Mouse (Mus musculus): ENCODE data around the gene Hist1h2ap. TPM values are rescaled to one million over a fixed set of nuclear protein-coding genes. Genes with fewer than 3 reads are reported as not detected.

The Hist1h2ap gene
- polyA plus RNA-seq (2014; fragmentation: Illumina TruSeq; extraction: RNeasy Lipid Tissue Mini Kit (QIAGEN cat#74804); ENCODE audit: low read depth, low replicate concordance) = not detected

GRCm38 (mm10) chr13:21833461-21833860 lies at the start of gene Hist1h2ap, which contains the start of gene Hist1h2br:
Gene Hist1h2ap (minus strand): TSS chr13:21833507.
Gene Hist1h2br (plus strand): TSS chr13:21833743.

GRCm38 (mm10) chr13:21831418-21832394 lies 1.6 kb downstream of the Hist1h2ap start, which contains the start of gene Hist1h4n:
Gene Hist1h4n (minus strand): TSS chr13:21832196.

GRCm38 (mm10) chr13:21811539-21811938 lies 21.8 kb downstream of the Hist1h2ap start, which contains the start of gene Hist1h4m:
Gene Hist1h4m (plus strand): TSS chr13:21811746.

GRCm38 (mm10) chr13:21810073-21810472 lies 23.2 kb downstream of the Hist1h2ap start, which contains the start of the genes Hist1h2bq and Hist1h2ao:
Gene Hist1h2bq (minus strand): TSS chr13:21810197.
Gene Hist1h2ao (plus strand): TSS chr13:21810465.

GRCm38 (mm10) chr13:21786899-21787629 lies 46.2 kb downstream of the Hist1h2ap start, which contains the start of the genes Hist1h2an and Hist1h2bp:
Gene Hist1h2an (minus strand): TSS chr13:21787218.
Gene Hist1h2bp (plus strand): TSS chr13:21787461.

GRCm38 (mm10) chr13:21783255-21783617 lies 50.1 kb downstream of the Hist1h2ap start, which contains the start of gene Hist1h3i:
Gene Hist1h3i (minus strand): TSS chr13:21783370.

Other genes starting within 250 kb of the Hist1h2ap start
- gene Olfr1362, start 219.5 kb downstream of the Hist1h2ap start, polyA plus RNA-seq (2014; fragmentation: Illumina TruSeq; extraction: RNeasy Lipid Tissue Mini Kit (QIAGEN cat#74804); ENCODE audit: low read depth, low replicate concordance) = not detected
- not detected for gene Olfr11, start 191.0 kb downstream of the Hist1h2ap start, polyA plus RNA-seq (2014; fragmentation: Illumina TruSeq; extraction: RNeasy Lipid Tissue Mini Kit (QIAGEN cat#74804); ENCODE audit: low read depth, low replicate concordance)
- gene Olfr1361, start 170.1 kb downstream of the Hist1h2ap start, polyA plus RNA-seq (2014; fragmentation: Illumina TruSeq; extraction: RNeasy Lipid Tissue Mini Kit (QIAGEN cat#74804); ENCODE audit: low read depth, low replicate concordance) = not detected
- gene Olfr1360, start 156.1 kb downstream of the Hist1h2ap start, polyA plus RNA-seq (2014; fragmentation: Illumina TruSeq; extraction: RNeasy Lipid Tissue Mini Kit (QIAGEN cat#74804); ENCODE audit: low read depth, low replicate concordance) = not detected
- gene Olfr1359, start 135.4 kb downstream of the Hist1h2ap start, polyA plus RNA-seq (2014; fragmentation: Illumina TruSeq; extraction: RNeasy Lipid Tissue Mini Kit (QIAGEN cat#74804); ENCODE audit: low read depth, low replicate concordance) = not detected
- gene Hist1h2bl, start 117.4 kb downstream of the Hist1h2ap start, polyA plus RNA-seq (2014; fragmentation: Illumina TruSeq; extraction: RNeasy Lipid Tissue Mini Kit (QIAGEN cat#74804); ENCODE audit: low read depth, low replicate concordance) = not detected
- not detected for gene Hist1h2ai, start 117.1 kb downstream of the Hist1h2ap start, polyA plus RNA-seq (2014; fragmentation: Illumina TruSeq; extraction: RNeasy Lipid Tissue Mini Kit (QIAGEN cat#74804); ENCODE audit: low read depth, low replicate concordance)
- gene Hist1h3h, start 115.8 kb downstream of the Hist1h2ap start, polyA plus RNA-seq (2014; fragmentation: Illumina TruSeq; extraction: RNeasy Lipid Tissue Mini Kit (QIAGEN cat#74804); ENCODE audit: low read depth, low replicate concordance) = not detected
- not detected for gene Hist1h2bm, start 111.5 kb downstream of the Hist1h2ap start, polyA plus RNA-seq (2014; fragmentation: Illumina TruSeq; extraction: RNeasy Lipid Tissue Mini Kit (QIAGEN cat#74804); ENCODE audit: low read depth, low replicate concordance)
- gene Hist1h4j, start 98.4 kb downstream of the Hist1h2ap start, polyA plus RNA-seq (2014; fragmentation: Illumina TruSeq; extraction: RNeasy Lipid Tissue Mini Kit (QIAGEN cat#74804); ENCODE audit: low read depth, low replicate concordance) = not detected
- gene Hist1h4k, start 83.0 kb downstream of the Hist1h2ap start, polyA plus RNA-seq (2014; fragmentation: Illumina TruSeq; extraction: RNeasy Lipid Tissue Mini Kit (QIAGEN cat#74804); ENCODE audit: low read depth, low replicate concordance) = not detected
- not detected for gene Hist1h2ak, start 79.7 kb downstream of the Hist1h2ap start, polyA plus RNA-seq (2014; fragmentation: Illumina TruSeq; extraction: RNeasy Lipid Tissue Mini Kit (QIAGEN cat#74804); ENCODE audit: low read depth, low replicate concordance)
- gene Hist1h2bn, start 79.4 kb downstream of the Hist1h2ap start, polyA plus RNA-seq (2014; fragmentation: Illumina TruSeq; extraction: RNeasy Lipid Tissue Mini Kit (QIAGEN cat#74804); ENCODE audit: low read depth, low replicate concordance) = not detected
- not detected for gene Hist1h1b, start 52.9 kb downstream of the Hist1h2ap start, polyA plus RNA-seq (2014; fragmentation: Illumina TruSeq; extraction: RNeasy Lipid Tissue Mini Kit (QIAGEN cat#74804); ENCODE audit: low read depth, low replicate concordance)
- gene Hist1h3i, start 50.1 kb downstream of the Hist1h2ap start, polyA plus RNA-seq (2014; fragmentation: Illumina TruSeq; extraction: RNeasy Lipid Tissue Mini Kit (QIAGEN cat#74804); ENCODE audit: low read depth, low replicate concordance) = not detected
- gene Hist1h2an, start 46.3 kb downstream of the Hist1h2ap start, polyA plus RNA-seq (2014; fragmentation: Illumina TruSeq; extraction: RNeasy Lipid Tissue Mini Kit (QIAGEN cat#74804); ENCODE audit: low read depth, low replicate concordance) = not detected
- gene Hist1h2bp, start 46.0 kb downstream of the Hist1h2ap start, polyA plus RNA-seq (2014; fragmentation: Illumina TruSeq; extraction: RNeasy Lipid Tissue Mini Kit (QIAGEN cat#74804); ENCODE audit: low read depth, low replicate concordance) = 27.9 TPM
- not detected for gene Hist1h2bq, start 23.3 kb downstream of the Hist1h2ap start, polyA plus RNA-seq (2014; fragmentation: Illumina TruSeq; extraction: RNeasy Lipid Tissue Mini Kit (QIAGEN cat#74804); ENCODE audit: low read depth, low replicate concordance)
- gene Hist1h2ao, start 23.0 kb downstream of the Hist1h2ap start, polyA plus RNA-seq (2014; fragmentation: Illumina TruSeq; extraction: RNeasy Lipid Tissue Mini Kit (QIAGEN cat#74804); ENCODE audit: low read depth, low replicate concordance) = not detected
- gene Hist1h4m, start 21.8 kb downstream of the Hist1h2ap start, polyA plus RNA-seq (2014; fragmentation: Illumina TruSeq; extraction: RNeasy Lipid Tissue Mini Kit (QIAGEN cat#74804); ENCODE audit: low read depth, low replicate concordance) = not detected
- not detected for gene Hist1h4n, start 1.3 kb downstream of the Hist1h2ap start, polyA plus RNA-seq (2014; fragmentation: Illumina TruSeq; extraction: RNeasy Lipid Tissue Mini Kit (QIAGEN cat#74804); ENCODE audit: low read depth, low replicate concordance)
- 0.48 TPM for gene Hist1h2br, start 236 bp upstream of the Hist1h2ap start, polyA plus RNA-seq (2014; fragmentation: Illumina TruSeq; extraction: RNeasy Lipid Tissue Mini Kit (QIAGEN cat#74804); ENCODE audit: low read depth, low replicate concordance)
- 25.6 TPM for gene Zfp184, start 111.6 kb upstream of the Hist1h2ap start, polyA plus RNA-seq (2014; fragmentation: Illumina TruSeq; extraction: RNeasy Lipid Tissue Mini Kit (QIAGEN cat#74804); ENCODE audit: low read depth, low replicate concordance)
- gene Pom121l2, start 147.7 kb upstream of the Hist1h2ap start, polyA plus RNA-seq (2014; fragmentation: Illumina TruSeq; extraction: RNeasy Lipid Tissue Mini Kit (QIAGEN cat#74804); ENCODE audit: low read depth, low replicate concordance) = 85.0 TPM
- gene Prss16, start 176.2 kb upstream of the Hist1h2ap start, polyA plus RNA-seq (2014; fragmentation: Illumina TruSeq; extraction: RNeasy Lipid Tissue Mini Kit (QIAGEN cat#74804); ENCODE audit: low read depth, low replicate concordance) = 0.14 TPM
- gene Hist1h2ah, start 202.1 kb upstream of the Hist1h2ap start, polyA plus RNA-seq (2014; fragmentation: Illumina TruSeq; extraction: RNeasy Lipid Tissue Mini Kit (QIAGEN cat#74804); ENCODE audit: low read depth, low replicate concordance) = not detected
- gene Hist1h2bk, start 202.4 kb upstream of the Hist1h2ap start, polyA plus RNA-seq (2014; fragmentation: Illumina TruSeq; extraction: RNeasy Lipid Tissue Mini Kit (QIAGEN cat#74804); ENCODE audit: low read depth, low replicate concordance) = not detected
- gene Hist1h4i, start 207.9 kb upstream of the Hist1h2ap start, polyA plus RNA-seq (2014; fragmentation: Illumina TruSeq; extraction: RNeasy Lipid Tissue Mini Kit (QIAGEN cat#74804); ENCODE audit: low read depth, low replicate concordance) = 0.99 TPM
- gene Hist1h2ag, start 209.4 kb upstream of the Hist1h2ap start, polyA plus RNA-seq (2014; fragmentation: Illumina TruSeq; extraction: RNeasy Lipid Tissue Mini Kit (QIAGEN cat#74804); ENCODE audit: low read depth, low replicate concordance) = not detected
- gene Hist1h2bj, start 209.7 kb upstream of the Hist1h2ap start, polyA plus RNA-seq (2014; fragmentation: Illumina TruSeq; extraction: RNeasy Lipid Tissue Mini Kit (QIAGEN cat#74804); ENCODE audit: low read depth, low replicate concordance) = not detected